Mouse (Mus musculus) liver, embryonic 14.5 days (tissue): ENCODE measurements at regions not wholly inside any gene's neighbourhood (a gene's known extent, or its start where the extent isn't known, plus 50 kb on each side); places are given as distances from the start of the nearest gene placed in this dataset.

Source experiments
- CTCF ChIP-seq: IDR thresholded peaks from 2 replicates; pipeline ENCODE4 v1.5.1; 2016; ENCODE audit warnings: antibody characterized with exemption, low read depth, control low read depth
- EP300 ChIP-seq: IDR thresholded peaks from 2 replicates; pipeline ENCODE4 v1.6.1; 2016; ENCODE audit warnings: antibody characterized with exemption, low read depth

DNA sequence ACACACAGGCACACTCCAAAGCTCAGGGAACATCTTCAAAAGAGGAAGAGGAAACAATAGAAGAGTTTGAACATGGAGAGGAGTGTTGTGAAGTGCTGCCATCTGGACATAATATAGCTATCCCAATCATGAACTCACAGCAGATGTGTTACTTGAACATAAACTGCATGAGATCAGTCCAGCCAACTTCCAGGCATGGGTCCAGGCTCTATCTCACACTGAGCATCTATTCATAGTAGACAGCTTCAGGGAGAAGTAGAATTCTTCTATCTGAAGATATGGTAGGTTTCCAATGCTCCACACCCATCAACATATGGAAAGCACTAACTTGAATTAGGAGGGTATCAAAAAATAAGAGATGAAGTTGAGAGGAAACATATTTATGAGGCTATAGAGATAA is 167.4 kb upstream of the Dab2 start:
- TF ChIP-seq CTCF (no peak), EP300 (no peak)
